Mouse (Mus musculus) limb, embryonic 14.5 days (tissue): Measurements from ENCODE around the gene Abcg4. TPM values are rescaled to one million over a fixed set of nuclear protein-coding genes. Genes with fewer than 3 reads are reported as not detected.
A peak's percentile ranks its signal among the peaks of the same experiment; 100 is the strongest.

Source experiments
- ATAC-seq: fragments of 200-750 bp; cut with Nextera tagmentation; 2 replicates; pipeline ENCODE4 v1.8.0; 2017; ENCODE audit warnings: low read depth, moderate number of reproducible peaks, moderate TSS enrichment; ENCODE audit not compliant: low FRiP score
- DNase-seq: peaks from one replicate; pipeline ENCODE4 v3.0.0-alpha.2; 2015; ENCODE audit warnings: low spot score
- H3K27ac ChIP-seq: fragments of 300-500 bp; sonication (generic); replicated peaks from 2 replicates; pipeline ENCODE4 v1.5.1; 2014; ENCODE audit warnings: low read depth, mild to moderate bottlenecking, low read length, moderate library complexity, mixed read lengths
- H3K27me3 ChIP-seq: fragments of 300-500 bp; sonication (generic); 2 replicates; pipeline ENCODE4 v1.6.1; 2014; ENCODE audit warnings: low read length, mixed read lengths; ENCODE audit not compliant: control insufficient read depth, insufficient read depth
- H3K36me3 ChIP-seq: fragments of 300-500 bp; sonication (generic); 2 replicates; pipeline ENCODE4 v1.6.1; 2014; ENCODE audit warnings: mild to moderate bottlenecking, low read length, moderate library complexity, mixed read lengths; ENCODE audit not compliant: control insufficient read depth, insufficient read depth
- H3K4me1 ChIP-seq: fragments of 300-500 bp; sonication (generic); 2 replicates; pipeline ENCODE4 v1.6.1; 2014; ENCODE audit warnings: antibody characterized with exemption, low read length, mixed read lengths; ENCODE audit not compliant: control insufficient read depth, insufficient read depth
- H3K4me2 ChIP-seq: fragments of 300-500 bp; sonication (generic); replicated peaks from 2 replicates; pipeline ENCODE4 v1.6.1; 2014; ENCODE audit warnings: low read depth, mild to moderate bottlenecking, low read length, moderate library complexity; ENCODE audit not compliant: severe bottlenecking
- H3K4me3 ChIP-seq: fragments of 300-500 bp; sonication (generic); replicated peaks from 2 replicates; pipeline ENCODE4 v1.5.1; 2014; ENCODE audit warnings: low read length
- H3K9ac ChIP-seq: fragments of 300-500 bp; sonication (generic); 2 replicates; pipeline ENCODE4 v1.6.1; 2014; ENCODE audit warnings: mild to moderate bottlenecking, low read depth, low read length, moderate library complexity; ENCODE audit not compliant: severe bottlenecking
- H3K9me3 ChIP-seq: fragments of 300-500 bp; sonication (generic); 2 replicates; pipeline ENCODE4 v1.6.1; 2016; ENCODE audit warnings: low read length; ENCODE audit not compliant: control insufficient read depth
- POLR2A ChIP-seq: fragments of 200-500 bp; IDR thresholded peaks from 2 replicates; pipeline ENCODE4 v1.8.0; 2012; ENCODE audit warnings: inconsistent platforms, mild to moderate bottlenecking, moderate library complexity, borderline replicate concordance; ENCODE audit not compliant: insufficient read depth, insufficient read length; ENCODE audit errors: extremely low read depth
- WGBS: fragments of 180-500 bp; shearing (Covaris S2); extraction: QIAGEN DNeasy Blood & Tissue Kit; methylation state at CpG from one replicate; pipeline ENCODE4 v1.1.7; 2014; 5-methylcytosine and 5-hydroxymethylcytosine counted together
- polyA plus RNA-seq, 2 experiments: library from polyadenylated mRNA; depleted of rRNA in 1 of 2; stranded (reverse) in 1 of 2; unstranded in 1 of 2; fragments of >200 nt; fragmentation: Nextera tagmentation in 1 of 2; extraction: Ambion mirVana in 1 of 2; gene quantifications; 2 replicates each; pipeline versions ENCODE4 v1.2.1 to v1.2.3; 2012 to 2014

The Abcg4 gene
- polyA plus RNA-seq, 2 experiments = 4.8 to 20.8 TPM

DNA sequence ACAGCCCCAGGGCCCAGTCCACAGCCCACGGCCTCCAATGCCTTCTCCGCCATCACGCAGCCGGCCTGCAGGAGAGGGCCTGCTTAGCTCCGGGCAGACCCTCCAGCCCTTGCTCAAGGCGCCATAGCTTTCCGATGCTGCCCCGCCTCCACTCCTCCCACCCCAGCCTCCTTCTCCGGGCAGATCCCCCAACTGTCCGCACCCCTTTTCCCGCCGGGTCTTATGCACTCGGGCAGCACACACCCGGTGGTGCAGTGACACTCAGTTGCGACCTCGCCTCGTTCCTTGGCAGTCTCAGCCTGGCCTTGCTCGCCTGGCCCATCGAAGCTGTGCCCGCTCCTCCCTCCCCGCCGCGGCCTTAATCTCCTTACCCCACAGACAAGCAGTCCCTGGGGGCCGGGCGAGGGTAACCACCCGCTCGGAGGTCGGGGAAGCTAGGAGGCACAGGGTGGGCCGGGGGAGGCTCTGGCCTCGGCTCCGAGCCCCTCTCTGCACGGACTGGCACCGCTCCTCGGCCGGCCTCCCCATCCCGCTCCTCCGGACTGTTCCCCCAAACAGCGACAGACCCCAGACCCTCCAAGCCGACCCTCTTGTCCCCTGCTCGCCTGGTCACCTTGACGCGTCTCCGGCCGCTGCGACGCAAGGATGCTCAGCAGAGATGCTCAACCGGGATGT lies 877 bp downstream of the Abcg4 start:
- peak overlapping the region; percentile 63 for H3K4me3 ChIP-seq
- peaks cover 11% of the 10 kb centered on the region for H3K4me1 ChIP-seq
- no peaks in the 10 kb centered on the region for H3K9me3 ChIP-seq
- H3K27me3 ChIP-seq = no peaks in the 10 kb centered on the region
- under 1% methylated on average over 34 of the region's 47 CpGs for WGBS
- peak overlapping the region; percentile 84 for H3K4me2 ChIP-seq
- H3K27ac ChIP-seq = no peak overlapping the region
- ATAC-seq (peak; percentile 44), DNase-seq (no peak)
- H3K9ac ChIP-seq = peak overlapping the region; percentile 76
- H3K36me3 ChIP-seq = peaks cover 15% of the 10 kb centered on the region
- TF ChIP-seq POLR2A = no peak

DNA sequence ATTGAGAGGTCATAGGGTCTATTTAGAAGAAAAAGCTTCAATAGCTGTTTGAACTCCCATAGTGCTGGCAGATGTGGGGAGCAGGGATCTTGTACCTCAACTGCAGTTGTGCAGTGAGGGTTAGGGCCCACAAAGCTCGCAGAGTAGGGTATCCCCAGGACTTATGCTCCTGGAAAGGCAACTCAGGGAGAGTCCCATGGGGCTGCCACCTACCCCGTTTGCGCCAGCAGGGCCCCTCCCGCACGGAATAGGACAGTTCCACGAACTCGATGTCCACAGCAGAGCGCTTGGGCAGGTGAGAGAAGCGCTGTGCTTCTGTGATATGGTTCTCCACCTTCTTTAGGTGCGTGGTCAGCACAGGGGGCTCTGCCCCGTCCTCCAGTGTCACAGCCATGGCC lies 1.4 kb downstream of the Abcg4 start:
- no peak overlapping the region for H3K27ac ChIP-seq
- H3K36me3 ChIP-seq = peaks cover 13% of the 10 kb centered on the region
- WGBS = 3% methylated on average over 11 of the region's 11 CpGs
- no peaks in the 10 kb centered on the region for H3K9me3 ChIP-seq
- H3K9ac ChIP-seq = peak overlapping the region; percentile 76
- no peak for TF ChIP-seq POLR2A
- DNase-seq = no peak
- no peak for ATAC-seq
- peak overlapping the region; percentile 84 for H3K4me2 ChIP-seq
- H3K4me1 ChIP-seq = peaks cover 11% of the 10 kb centered on the region
- H3K27me3 ChIP-seq = no peaks in the 10 kb centered on the region
- H3K4me3 ChIP-seq = peak overlapping the region; percentile 63

DNA sequence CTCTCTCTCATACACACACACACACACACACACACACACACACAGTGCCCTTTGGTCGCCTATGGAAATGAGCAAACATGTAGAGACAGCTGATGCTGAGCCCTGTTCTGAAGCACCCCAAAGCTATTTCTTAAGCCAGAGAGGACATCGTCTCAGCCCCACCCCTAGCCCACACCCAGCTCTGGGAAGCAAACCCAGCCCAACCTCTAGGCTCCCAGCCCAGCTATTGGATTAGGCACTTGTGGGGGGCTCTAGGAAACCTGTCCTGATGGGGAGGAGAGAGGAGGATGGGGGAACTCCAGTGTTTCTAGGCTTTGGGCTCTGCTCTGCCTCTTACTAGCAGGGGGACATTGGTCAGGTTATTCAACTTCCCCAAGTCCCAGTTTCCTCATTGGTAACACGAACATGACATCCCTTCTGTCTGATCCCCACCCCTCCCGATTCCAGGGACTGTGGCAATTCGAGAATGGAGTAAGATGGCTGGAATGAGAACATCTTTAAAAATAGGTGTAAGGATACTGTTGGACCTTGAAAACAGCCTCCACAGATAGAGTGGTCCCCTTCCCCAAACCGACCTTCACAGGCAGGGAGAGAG lies 2.1 kb downstream of the Abcg4 start:
- ATAC-seq (no peak), DNase-seq (no peak)
- TF ChIP-seq POLR2A = no peak
- 16% methylated on average over 6 of the region's 6 CpGs for WGBS
- H3K9ac ChIP-seq = no peak overlapping the region
- H3K4me3 ChIP-seq = peak overlapping the region; percentile 2; the same call in 1 of the 2 replicates
- peaks cover 11% of the 10 kb centered on the region for H3K4me1 ChIP-seq
- peaks cover 16% of the 10 kb centered on the region for H3K36me3 ChIP-seq
- peak overlapping the region; percentile 84; the same call in 1 of the 2 replicates for H3K4me2 ChIP-seq
- no peaks in the 10 kb centered on the region for H3K9me3 ChIP-seq
- no peaks in the 10 kb centered on the region for H3K27me3 ChIP-seq
- H3K27ac ChIP-seq = no peak overlapping the region

GRCm38 (mm10) chr9:44283183-44283582 lies 5.2 kb downstream of the Abcg4 start:
- H3K4me3 ChIP-seq = no peak overlapping the region
- no peaks in the 10 kb centered on the region for H3K9me3 ChIP-seq
- H3K36me3 ChIP-seq = peaks cover 34% of the 10 kb centered on the region
- ATAC-seq (no peak), DNase-seq (no peak)
- no peaks in the 10 kb centered on the region for H3K27me3 ChIP-seq
- TF ChIP-seq POLR2A = no peak
- WGBS = 59% methylated on average over 5 of the region's 5 CpGs
- no peak overlapping the region for H3K4me2 ChIP-seq
- H3K4me1 ChIP-seq = peaks cover 4% of the 10 kb centered on the region; the same call in 1 of the 2 replicates
- H3K9ac ChIP-seq = no peak overlapping the region
- H3K27ac ChIP-seq = no peak overlapping the region

DNA sequence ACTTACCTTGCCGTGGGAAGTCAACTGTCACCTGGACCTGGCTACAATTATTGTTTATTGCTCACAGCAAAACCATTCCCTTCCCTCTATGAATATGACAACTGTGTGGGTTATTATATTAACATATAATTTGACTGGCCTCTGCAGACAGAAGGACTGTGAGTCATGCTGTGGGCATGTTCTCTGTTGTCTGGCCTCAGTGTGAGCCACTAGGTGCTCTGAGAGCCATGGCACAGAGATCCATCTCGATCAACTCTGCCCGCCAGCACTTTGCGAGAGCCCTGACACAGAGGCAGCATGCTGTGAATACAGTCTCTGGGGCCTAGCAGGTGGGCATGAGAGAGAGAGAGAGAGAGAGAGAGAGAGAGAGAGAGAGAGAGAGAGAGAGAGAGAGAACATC lies 18.4 kb downstream of the Abcg4 start:
- H3K4me3 ChIP-seq = no peak overlapping the region
- 78% methylated on average over 4 of the region's 4 CpGs for WGBS
- H3K4me1 ChIP-seq = peaks cover 11% of the 10 kb centered on the region
- TF ChIP-seq POLR2A = no peak
- H3K36me3 ChIP-seq = peaks cover 7% of the 10 kb centered on the region
- H3K9ac ChIP-seq = no peak overlapping the region
- H3K27me3 ChIP-seq = no peaks in the 10 kb centered on the region
- no peak overlapping the region for H3K4me2 ChIP-seq
- DNase-seq = no peak
- no peak for ATAC-seq
- no peaks in the 10 kb centered on the region for H3K9me3 ChIP-seq
- H3K27ac ChIP-seq = no peak overlapping the region

DNA sequence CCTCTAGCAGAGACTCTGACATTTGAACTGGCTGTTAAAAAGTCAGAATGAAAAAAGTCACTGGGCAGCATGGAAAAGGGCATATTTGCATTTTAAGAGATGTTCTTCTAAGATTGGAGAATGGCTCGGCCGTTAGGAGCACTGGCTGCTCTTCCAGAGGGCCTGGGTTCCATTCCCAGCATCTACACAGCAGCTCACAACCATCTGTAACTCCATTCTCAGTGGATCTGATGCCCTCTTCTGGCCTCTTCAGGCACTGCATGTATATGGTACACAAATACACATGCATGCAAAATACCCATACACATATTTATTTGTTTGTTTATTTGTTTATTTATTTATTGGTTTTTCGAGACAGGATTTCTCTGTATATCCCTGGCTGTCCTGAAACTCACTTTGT lies 19.3 kb downstream of the Abcg4 start:
- TF ChIP-seq POLR2A = no peak
- WGBS = 89% methylated on average over 3 of the region's 3 CpGs
- Histone ChIP-seq H3K4me2 (no peak overlapping the region), H3K27me3 (no peaks in the 10 kb centered on the region), H3K9ac (no peak overlapping the region), H3K27ac (no peak overlapping the region), H3K4me3 (no peak overlapping the region), H3K4me1 (peaks cover 11% of the 10 kb centered on the region), H3K36me3 (peaks cover 7% of the 10 kb centered on the region; the same call in 1 of the 2 replicates), H3K9me3 (no peaks in the 10 kb centered on the region)
- DNase-seq = no peak
- no peak for ATAC-seq
